In genomic region chr1:37347361-37348080, GRCm38 (mm10) we compare ENCODE assay signal across 11 mouse cellular contexts. TPM values are rescaled to one million over a fixed set of nuclear protein-coding genes. Genes with fewer than 3 reads are reported as not detected.
DNase-seq lines count a peak whose midpoint lies in the region; ATAC-seq and TF ChIP-seq lines count a peak whose summit lies in the region.
"Had no signal": no experiment of that assay in that cellular context is flagged by ENCODE, and none has a peak within 500 bp of the region (broad histone marks: within the 10 kb centered on the region; RNA-seq: fewer than 3 reads in every experiment).

No protein-coding gene starts in this region.

- ATAC-seq in heart, embryonic 11.5 days (replicated peaks; ENCODE audit: insufficient number of reproducible peaks, low FRiP score, low TSS enrichment), result no peak
- no peak for ATAC-seq in forebrain, embryonic 11.5 days (replicated peaks; ENCODE audit: low FRiP score)
- ATAC-seq: forebrain, embryonic 13.5 days; inflammation-experienced regulatory T-cells, adult 6 months had no signal

- no peak for TF ChIP-seq EP300 in heart, adult 2 months (IDR thresholded peaks at IDR 0.05; ENCODE audit: insufficient read depth, low read depth, low read length)

- H3K27ac ChIP-seq in heart, adult 2 months, result peak overlapping the region; percentile 37; the same call in 1 of the 2 replicates
- H3K27ac ChIP-seq in heart, embryonic 11.5 days (ENCODE audit: low read depth, low read length), result no peak overlapping the region
- H3K27ac ChIP-seq in forebrain, embryonic 11.5 days (ENCODE audit: low read depth, low read length), result no peak overlapping the region
- H3K27ac ChIP-seq: forebrain, embryonic 13.5 days; midbrain, embryonic 12.5 days had no signal

- no peaks in the 10 kb centered on the region for H3K9me3 ChIP-seq in heart, embryonic 11.5 days (replicated peaks; ENCODE audit: control insufficient read depth, low read length)
- no peaks in the 10 kb centered on the region for H3K9me3 ChIP-seq in forebrain, embryonic 11.5 days (ENCODE audit: control insufficient read depth, low read length)
- H3K9me3 ChIP-seq: forebrain, embryonic 13.5 days; midbrain, embryonic 12.5 days had no signal

- TF ChIP-seq POLR2A in heart, adult 2 months (IDR thresholded peaks at IDR 0.05; ENCODE audit: insufficient read depth, low read depth, low read length), result no peak

- H3K36me3 ChIP-seq in heart, adult 2 months (ENCODE audit: control insufficient read depth, insufficient read depth, low read length), result peaks cover 5% of the 10 kb centered on the region; the same call in 1 of the 2 replicates
- no peaks in the 10 kb centered on the region for H3K36me3 ChIP-seq in heart, embryonic 11.5 days (ENCODE audit: control insufficient read depth, insufficient read depth, low read length)
- no peaks in the 10 kb centered on the region for H3K36me3 ChIP-seq in forebrain, embryonic 11.5 days (ENCODE audit: control insufficient read depth, insufficient read depth, low read length)
- H3K36me3 ChIP-seq: midbrain, embryonic 12.5 days had no signal

- intact Hi-C loops in heart, adult 2 months (cut with DNase I), result no loop called here
- intact Hi-C loops in gastrocnemius, postnatal 36 days (cut with DNase I), result no loop called here

- WGBS in heart, adult 2 months, result 25% methylated on average over 9 of the region's 9 CpGs
- WGBS in heart, embryonic 11.5 days (ENCODE audit: insufficient replicate concordance), result 77% methylated on average over 9 of the region's 9 CpGs
- WGBS in forebrain, embryonic 11.5 days, result 86% methylated on average over 9 of the region's 9 CpGs

- no peak for TF ChIP-seq CTCF in heart, adult 2 months (IDR thresholded peaks at IDR 0.05)

- DNase-seq in heart, adult 2 months, result peak; percentile 35 to 37
- peak; percentile 30 for DNase-seq in ovary, adult 18-20 months (ENCODE audit: low spot score)
- no peak for DNase-seq in ovary, postnatal 10 days (ENCODE audit: low spot score)
- DNase-seq in cerebellum, postnatal 14 days, result peak; percentile 86 to 93
- DNase-seq in skeletal muscle tissue, adult 2 months (ENCODE audit: low read depth, low spot score), result peak; percentile 54
- no peak for DNase-seq in gastrocnemius, postnatal 36 days
- DNase-seq in forebrain, embryonic 11.5 days (ENCODE audit: low spot score), result no peak

- H3K4me3 ChIP-seq in heart, adult 2 months, result no peak overlapping the region
- no peak overlapping the region for H3K4me3 ChIP-seq in heart, embryonic 11.5 days (ENCODE audit: low read depth, low read length)
- H3K4me3 ChIP-seq in forebrain, embryonic 11.5 days (ENCODE audit: low read depth, low read length), result no peak overlapping the region
- H3K4me3 ChIP-seq: forebrain, embryonic 13.5 days; midbrain, embryonic 12.5 days had no signal

- peaks cover 4% of the 10 kb centered on the region for H3K79me2 ChIP-seq in heart, adult 2 months (replicated peaks; ENCODE audit: control insufficient read depth, insufficient read depth, low read length)

- H3K27me3 ChIP-seq in heart, adult 2 months (ENCODE audit: control insufficient read depth, insufficient read depth, low read length), result no peaks in the 10 kb centered on the region
- no peaks in the 10 kb centered on the region for H3K27me3 ChIP-seq in heart, embryonic 11.5 days (ENCODE audit: control insufficient read depth, insufficient read depth, low read length)
- no peaks in the 10 kb centered on the region for H3K27me3 ChIP-seq in forebrain, embryonic 11.5 days (ENCODE audit: control insufficient read depth, insufficient read depth, low read length)
- H3K27me3 ChIP-seq: forebrain, embryonic 13.5 days; midbrain, embryonic 12.5 days had no signal

- no peak overlapping the region for H3K4me2 ChIP-seq in heart, embryonic 11.5 days
- H3K4me2 ChIP-seq in forebrain, embryonic 11.5 days (ENCODE audit: low read depth, low read length, severe bottlenecking), result no peak overlapping the region
- H3K4me2 ChIP-seq: forebrain, embryonic 13.5 days; midbrain, embryonic 12.5 days had no signal

- peaks cover 10% of the 10 kb centered on the region for H3K4me1 ChIP-seq in heart, adult 2 months (ENCODE audit: control insufficient read depth, insufficient read depth, low read length)
- peaks cover 23% of the 10 kb centered on the region for H3K4me1 ChIP-seq in heart, embryonic 11.5 days (ENCODE audit: control insufficient read depth, insufficient read depth, low read length)
- 0 out of 2 replicates have a peak, but pooled peaks cover 2% of the 10 kb centered on the region for H3K4me1 ChIP-seq in forebrain, embryonic 11.5 days (replicated peaks; ENCODE audit: control insufficient read depth, insufficient read depth, low read length)

- no peak overlapping the region; the same call in 1 of the 2 replicates for H3K9ac ChIP-seq in heart, adult 2 months (ENCODE audit: low read depth, low read length)
- no peak overlapping the region for H3K9ac ChIP-seq in heart, embryonic 11.5 days (ENCODE audit: low read depth, low read length)
- no peak overlapping the region for H3K9ac ChIP-seq in forebrain, embryonic 11.5 days (ENCODE audit: low read length)
- H3K9ac ChIP-seq: forebrain, embryonic 13.5 days; midbrain, embryonic 12.5 days had no signal

RNA-seq across cellular contexts. Expression of gene Inpp4a, which starts 47.9 kb away (rescaled TPM):
- total RNA-seq in heart, adult 2 months (2021), result 10 to 100 TPM; 18.9 to 19.2 TPM
- polyA plus RNA-seq in heart, adult 2 months (2012; rRNA removed), result 10.3 and 14.3 TPM in 2 replicates
- polyA plus RNA-seq in heart, embryonic 11.5 days (2014; fragmentation: Nextera tagmentation; extraction: Ambion mirVana), result 12.7 and 13.3 TPM in 2 replicates
- 10 to 100 TPM; 16.3 to 21.5 TPM for total RNA-seq in gastrocnemius, postnatal 36 days (2021)
- 16.9 and 17.0 TPM in 2 replicates for polyA plus RNA-seq in forebrain, embryonic 11.5 days (2014; fragmentation: Nextera tagmentation; extraction: Ambion mirVana)

Comparison
In these comparisons a context has a peak if more than half of its experiments do, and no peak if none do; other contexts are left out.
1. DNase-seq: peak in heart, adult 2 months (2 of 2), ovary, adult 18-20 months (single experiment), cerebellum, postnatal 14 days (2 of 2) and skeletal muscle tissue, adult 2 months (single experiment); none in ovary, postnatal 10 days (single experiment), gastrocnemius, postnatal 36 days (0 of 2) and forebrain, embryonic 11.5 days (single experiment).